Mouse (Mus musculus): ENCODE measurements around the gene Sox15.
A peak's percentile ranks its signal among the peaks of the same experiment; 100 is the strongest.

The Sox15 gene

GRCm38 (mm10) chr11:69680136-69680855 is 25.2 kb downstream of the Sox15 start:
- DNase-seq (ENCODE audit: low read depth, low spot score): no peak

GRCm38 (mm10) chr11:69681314-69682208 is 26.4 kb downstream of the Sox15 start, which contains the start of gene Senp3:
Senp3 (minus strand) TSS chr11:69682084.
- peak; percentile 98 for DNase-seq (ENCODE audit: low read depth, low spot score)

GRCm38 (mm10) chr11:69682209-69682839 is 27.2 kb downstream of the Sox15 start:
- DNase-seq (ENCODE audit: low read depth, low spot score): no peak

GRCm38 (mm10) chr11:69682840-69683533 is 27.9 kb downstream of the Sox15 start:
- peak; percentile 97 for DNase-seq (ENCODE audit: low read depth, low spot score)

GRCm38 (mm10) chr11:69683576-69683975 is 28.5 kb downstream of the Sox15 start:
- no peak for DNase-seq (ENCODE audit: low read depth, low spot score)

- no peak for DNase-seq (ENCODE audit: low read depth, low spot score)
Measured at GRCm38 (mm10) chr11:69684128-69684745, 29.1 kb downstream of the Sox15 start.

- no peak for DNase-seq (ENCODE audit: low read depth, low spot score)
Measured at GRCm38 (mm10) chr11:69684936-69685335, 29.8 kb downstream of the Sox15 start.

GRCm38 (mm10) chr11:69685526-69686148 is 30.5 kb downstream of the Sox15 start, which contains the start of gene Tnfsf13:
Tnfsf13 (minus strand) TSS chr11:69685784.
- no peak for DNase-seq (ENCODE audit: low read depth, low spot score)

- no peak for DNase-seq (ENCODE audit: low read depth, low spot score)
Measured at GRCm38 (mm10) chr11:69686377-69686776, 31.3 kb downstream of the Sox15 start.

GRCm38 (mm10) chr11:69687061-69687460 is 31.9 kb downstream of the Sox15 start:
- DNase-seq (ENCODE audit: low read depth, low spot score): no peak

GRCm38 (mm10) chr11:69689891-69690290 is 34.8 kb downstream of the Sox15 start:
- DNase-seq (ENCODE audit: low read depth, low spot score): no peak

GRCm38 (mm10) chr11:69692196-69692811 is 37.2 kb downstream of the Sox15 start:
- DNase-seq (ENCODE audit: low read depth, low spot score): no peak

- no peak for DNase-seq (ENCODE audit: low read depth, low spot score)
Measured at GRCm38 (mm10) chr11:69692863-69693262, 37.7 kb downstream of the Sox15 start.

GRCm38 (mm10) chr11:69693421-69693965 is 38.4 kb downstream of the Sox15 start:
- no peak for DNase-seq (ENCODE audit: low read depth, low spot score)

GRCm38 (mm10) chr11:69695046-69695360 is 39.9 kb downstream of the Sox15 start:
- no peak for DNase-seq (ENCODE audit: low read depth, low spot score)

- DNase-seq (ENCODE audit: low read depth, low spot score): no peak
Measured at GRCm38 (mm10) chr11:69695361-69696181, 40.5 kb downstream of the Sox15 start, which contains the start of the genes Tnfsf12 and Tnfsfm13. Tnfsf12 (minus strand) TSS chr11:69695849. Tnfsfm13 (minus strand) TSS chr11:69696098.

- DNase-seq (ENCODE audit: low read depth, low spot score): no peak
Measured at GRCm38 (mm10) chr11:69697396-69697795, 42.3 kb downstream of the Sox15 start.

- DNase-seq (ENCODE audit: low read depth, low spot score): no peak
Measured at GRCm38 (mm10) chr11:69698574-69698973, 43.5 kb downstream of the Sox15 start.

- DNase-seq (ENCODE audit: low read depth, low spot score): no peak
Measured at GRCm38 (mm10) chr11:69699595-69699994, 44.5 kb downstream of the Sox15 start.

Measured in forelimb bud, embryonic 11.5 days (tissue).